Mouse (Mus musculus) kidney, adult 2 months (tissue): Measurements from ENCODE around the gene Mprip. TPM values are rescaled to one million over a fixed set of nuclear protein-coding genes. Genes with fewer than 3 reads are reported as not detected.

Experiments
- DNase-seq: peaks from one replicate; pipeline ENCODE4 v3.0.0; 2021
- H3K27ac ChIP-seq: fragments of 200-500 bp; 2 replicates; pipeline ENCODE4 v1.5.1; 2012; ENCODE audit warnings: low read depth, low read length, control low read depth, inconsistent platforms; ENCODE audit not compliant: insufficient read depth
- H3K27me3 ChIP-seq: fragments of 200-500 bp; replicated peaks from 2 replicates; pipeline ENCODE4 v1.6.1; 2012; ENCODE audit warnings: mild to moderate bottlenecking, moderate library complexity, low read length, inconsistent platforms; ENCODE audit not compliant: control insufficient read depth, insufficient read depth
- H3K36me3 ChIP-seq: fragments of 200-500 bp; 2 replicates; pipeline ENCODE4 v1.6.1; 2012; ENCODE audit warnings: mild to moderate bottlenecking, moderate library complexity, low read length, inconsistent platforms; ENCODE audit not compliant: control insufficient read depth, insufficient read depth
- H3K4me1 ChIP-seq: fragments of 200-500 bp; 2 replicates; pipeline ENCODE4 v1.6.1; 2011; ENCODE audit warnings: low read length; ENCODE audit not compliant: control insufficient read depth, insufficient read depth
- H3K4me3 ChIP-seq: fragments of 200-500 bp; 2 replicates; pipeline ENCODE4 v1.5.1; 2011; ENCODE audit warnings: mild to moderate bottlenecking, low read depth, low read length, control low read depth; ENCODE audit not compliant: insufficient read depth
- CTCF ChIP-seq: fragments of 200-500 bp; conservative IDR thresholded peaks from 2 replicates; pipeline ENCODE4 v1.5.1; 2011; ENCODE audit warnings: low read depth, mild to moderate bottlenecking, control low read depth, low read length, moderate library complexity, mixed read lengths; ENCODE audit not compliant: insufficient read depth, insufficient read length
- POLR2A ChIP-seq: fragments of 200-500 bp; IDR thresholded peaks from one replicate; pipeline ENCODE4 v1.6.1; 2011; ENCODE audit warnings: low read depth, low read length, control low read depth
- WGBS: fragments of 180-500 bp; shearing (Covaris S2); methylation state at CpG from one replicate; pipeline ENCODE4 v1.1.7; 2018; 5-methylcytosine and 5-hydroxymethylcytosine counted together
- polyA plus RNA-seq: library from polyadenylated mRNA; depleted of rRNA; stranded (reverse); fragments of >200 nt; gene quantifications from 2 replicates; pipeline ENCODE4 v1.2.3, GENCODE M21; 2012

The Mprip gene
- polyA plus RNA-seq, 1 experiment, result 115 TPM

DNA sequence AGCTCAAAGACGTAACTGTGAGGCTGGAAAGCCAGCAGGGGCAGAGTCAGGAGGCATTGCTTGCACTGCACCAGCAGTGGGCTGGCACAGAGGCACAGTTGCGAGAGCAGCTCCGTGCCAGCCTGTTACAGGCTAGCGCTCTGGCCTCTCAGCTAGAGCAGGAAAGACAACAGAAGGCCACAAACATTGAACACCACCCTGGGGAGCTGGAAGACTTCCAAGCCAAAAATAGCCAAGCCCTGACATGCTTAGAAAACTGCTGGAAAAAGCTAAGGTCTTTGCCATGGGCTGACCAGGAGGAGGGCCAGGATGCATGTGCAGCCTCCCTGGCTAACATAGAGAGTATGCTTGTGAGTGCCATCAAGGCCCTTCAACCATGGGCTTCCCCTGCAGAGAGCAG lies 98.1 kb downstream of the Mprip start:
- no peak overlapping the region for H3K4me3 ChIP-seq
- DNase-seq, result peak; percentile 69
- no peaks in the 10 kb centered on the region for H3K4me1 ChIP-seq
- H3K27ac ChIP-seq, result no peak overlapping the region
- TF ChIP-seq POLR2A (no peak), CTCF (no peak)
- WGBS, result 13% methylated on average over 4 of the region's 4 CpGs
- no peaks in the 10 kb centered on the region for H3K27me3 ChIP-seq
- no peaks in the 10 kb centered on the region; the same call in 1 of the 2 replicates for H3K36me3 ChIP-seq

- no peak for DNase-seq
- H3K4me3 ChIP-seq, result no peak overlapping the region
- H3K27ac ChIP-seq, result no peak overlapping the region
- no peaks in the 10 kb centered on the region for H3K27me3 ChIP-seq
- WGBS, result 61% methylated on average over 2 of the region's 2 CpGs
- no peaks in the 10 kb centered on the region for H3K4me1 ChIP-seq
- peaks cover 2% of the 10 kb centered on the region for H3K36me3 ChIP-seq
- TF ChIP-seq CTCF (no peak), POLR2A (no peak)
Observed at GRCm38 (mm10) chr11:59759626-59760025, 98.5 kb downstream of the Mprip start.

DNA sequence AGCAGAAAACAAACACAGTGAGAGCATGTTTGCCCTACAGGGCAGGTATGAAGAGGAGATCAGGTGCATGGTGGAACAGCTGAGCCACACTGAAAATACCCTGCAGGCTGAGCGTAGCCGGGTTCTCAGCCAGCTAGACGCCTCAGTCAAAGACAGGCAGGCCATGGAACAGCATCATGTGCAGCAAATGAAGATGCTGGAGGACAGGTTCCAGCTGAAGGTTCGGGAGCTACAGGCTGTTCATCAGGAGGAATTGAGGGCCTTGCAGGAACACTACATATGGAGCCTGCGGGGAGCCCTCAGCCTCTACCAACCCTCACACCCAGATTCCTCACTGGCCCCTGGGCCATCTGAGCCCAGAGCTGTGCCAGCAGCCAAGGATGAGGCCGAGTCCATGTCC lies 99.7 kb downstream of the Mprip start:
- H3K4me1 ChIP-seq, result no peaks in the 10 kb centered on the region
- DNase-seq, result no peak
- 97% methylated on average over 6 of the region's 6 CpGs for WGBS
- H3K27ac ChIP-seq, result no peak overlapping the region
- no peaks in the 10 kb centered on the region for H3K27me3 ChIP-seq
- TF ChIP-seq CTCF (no peak), POLR2A (no peak)
- peaks cover 4% of the 10 kb centered on the region for H3K36me3 ChIP-seq
- no peak overlapping the region for H3K4me3 ChIP-seq

GRCm38 (mm10) chr11:59769307-59769706 lies 108.2 kb downstream of the Mprip start:
- no peaks in the 10 kb centered on the region for H3K27me3 ChIP-seq

DNA sequence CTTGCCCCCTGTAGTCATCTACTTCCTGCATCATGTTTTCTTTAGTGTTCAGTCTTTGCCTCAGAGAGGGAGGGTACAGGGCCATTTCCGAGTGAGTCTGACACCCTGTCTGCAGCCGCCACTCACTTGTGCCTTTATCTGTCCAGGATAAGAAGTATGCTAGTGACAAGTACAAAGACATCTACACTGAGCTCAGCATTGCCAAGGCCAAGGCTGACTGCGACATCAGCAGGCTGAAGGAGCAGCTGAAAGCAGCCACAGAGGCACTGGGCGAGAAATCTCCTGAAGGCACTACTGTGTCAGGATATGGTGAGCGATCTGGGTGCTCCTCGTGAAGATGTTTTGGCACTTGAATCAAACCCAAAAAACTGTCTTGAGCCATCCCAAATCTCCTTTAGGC lies 108.6 kb downstream of the Mprip start:
- Histone ChIP-seq H3K4me3 (no peak overlapping the region), H3K27me3 (no peaks in the 10 kb centered on the region), H3K4me1 (no peaks in the 10 kb centered on the region), H3K36me3 (peaks cover 6% of the 10 kb centered on the region), H3K27ac (no peak overlapping the region)
- 79% methylated on average over 6 of the region's 6 CpGs for WGBS
- DNase-seq, result no peak
- no peak for TF ChIP-seq POLR2A
- TF ChIP-seq CTCF, result no peak

More at GRCm38 (mm10) chr11:59769307-59769706, 108.2 kb downstream of the Mprip start:
- Histone ChIP-seq H3K27ac (no peak overlapping the region), H3K4me1 (no peaks in the 10 kb centered on the region), H3K36me3 (peaks cover 8% of the 10 kb centered on the region), H3K4me3 (no peak overlapping the region)
- no peak for TF ChIP-seq POLR2A
- TF ChIP-seq CTCF, result no peak
- DNase-seq, result no peak
- 75% methylated on average over 2 of the region's 2 CpGs for WGBS

DNA sequence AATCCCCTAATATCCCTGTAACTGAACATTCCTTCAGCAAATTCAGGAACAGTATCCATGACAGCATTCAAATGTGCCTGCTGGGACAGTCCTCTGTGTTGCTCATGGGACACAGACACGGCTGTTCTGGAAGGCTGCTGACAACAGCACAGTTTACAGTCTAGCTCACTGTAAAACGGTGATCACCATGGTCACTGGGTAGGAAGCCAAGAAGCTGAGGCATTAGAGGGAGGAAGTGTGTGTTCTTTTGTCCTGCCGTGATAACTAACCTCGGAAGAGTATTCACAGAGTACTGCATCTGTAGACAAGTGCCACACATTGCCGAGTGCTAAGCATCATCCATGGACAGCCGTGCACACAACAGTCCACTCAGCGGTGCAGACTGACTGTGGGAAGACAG lies 109.6 kb downstream of the Mprip start:
- no peak for DNase-seq
- Histone ChIP-seq H3K36me3 (peaks cover 4% of the 10 kb centered on the region), H3K27me3 (no peaks in the 10 kb centered on the region), H3K4me3 (no peak overlapping the region), H3K4me1 (no peaks in the 10 kb centered on the region), H3K27ac (no peak overlapping the region)
- 81% methylated on average over 7 of the region's 7 CpGs for WGBS
- TF ChIP-seq POLR2A, result no peak
- no peak for TF ChIP-seq CTCF

DNA sequence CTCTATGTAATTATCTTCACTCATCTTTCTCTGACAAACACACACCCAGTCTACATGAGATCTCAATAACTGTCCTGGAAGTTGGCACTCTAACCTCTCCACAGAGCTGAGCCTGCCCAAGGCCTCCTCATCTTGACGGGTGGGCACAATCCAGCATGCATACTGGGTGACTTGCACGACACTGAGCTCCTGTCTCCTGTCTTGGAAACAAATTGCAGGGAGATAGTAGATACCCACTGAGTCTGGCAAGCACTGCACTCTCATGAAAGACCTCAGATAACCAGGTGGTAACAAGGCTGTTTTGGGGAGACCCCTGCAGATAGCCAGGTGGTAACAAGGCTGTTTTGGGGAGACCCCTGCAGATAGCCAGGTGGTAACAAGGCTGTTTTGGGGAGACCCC lies 111.2 kb downstream of the Mprip start:
- no peaks in the 10 kb centered on the region for H3K4me1 ChIP-seq
- no peak overlapping the region for H3K27ac ChIP-seq
- no peaks in the 10 kb centered on the region for H3K27me3 ChIP-seq
- peaks cover 4% of the 10 kb centered on the region for H3K36me3 ChIP-seq
- 85% methylated on average over 2 of the region's 2 CpGs for WGBS
- no peak overlapping the region for H3K4me3 ChIP-seq
- no peak for TF ChIP-seq POLR2A
- no peak for TF ChIP-seq CTCF
- DNase-seq, result no peak

- TF ChIP-seq CTCF (no peak), POLR2A (no peak)
- Histone ChIP-seq H3K27me3 (no peaks in the 10 kb centered on the region), H3K4me1 (no peaks in the 10 kb centered on the region), H3K36me3 (peaks cover 4% of the 10 kb centered on the region), H3K4me3 (no peak overlapping the region), H3K27ac (no peak overlapping the region)
- WGBS, result 79% methylated on average over 4 of the region's 4 CpGs
- DNase-seq, result no peak
Observed at GRCm38 (mm10) chr11:59772902-59773301, 111.8 kb downstream of the Mprip start.
